8 mouse cellular contexts compared by ENCODE assay signal in the genomic region with DNA sequence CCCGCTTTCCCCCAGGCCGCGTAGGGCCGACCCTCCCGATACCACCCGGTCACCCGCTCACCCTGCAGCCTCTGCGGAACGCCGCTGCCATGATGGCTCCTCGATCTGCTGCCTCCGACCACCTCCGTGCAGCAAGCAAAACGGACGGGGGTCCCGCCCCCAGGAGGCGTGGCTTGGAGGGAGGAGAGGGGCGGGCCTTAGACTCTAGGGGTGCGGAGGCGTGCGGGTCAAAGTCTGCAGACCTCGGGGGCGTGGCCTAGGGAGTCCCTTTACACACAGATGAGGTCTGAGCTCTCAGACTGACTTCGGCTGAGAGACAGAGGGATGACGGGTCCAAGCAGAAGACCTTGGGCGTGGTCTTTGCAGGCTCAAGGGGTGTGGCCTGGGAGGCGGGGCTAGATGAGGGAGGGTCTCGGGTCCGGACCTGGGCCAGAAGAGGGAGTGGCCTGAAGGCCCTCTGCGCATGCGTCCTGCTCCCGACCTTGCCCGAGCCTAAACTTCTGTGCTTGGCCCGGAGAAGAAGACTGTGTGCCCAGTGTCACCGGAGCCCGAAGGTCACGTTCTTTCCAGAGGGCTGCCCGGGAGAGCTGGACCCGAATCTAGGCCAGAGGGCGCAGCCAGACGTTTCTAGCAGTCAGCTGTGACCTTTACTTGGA. TPM values are rescaled to one million over a fixed set of nuclear protein-coding genes. Genes with fewer than 3 reads are reported as not detected.
DNase-seq lines count a peak whose midpoint lies in the region; ATAC-seq and TF ChIP-seq lines count a peak whose summit lies in the region.

Gene Acadm (minus strand): TSS at position 298 of the 656 bp plus-strand sequence.

- peak within 1 kb of the TSS; percentile 76 for H3K4me3 ChIP-seq in forebrain, embryonic 15.5 days
- H3K4me3 ChIP-seq in lung, adult 2 months (replicated peaks; ENCODE audit: extremely low read depth, low read depth, low read length) = peak within 1 kb of the TSS; percentile 73

- ATAC-seq in forebrain, embryonic 15.5 days (replicated peaks) = peak; percentile 96
- peak; percentile 94 for ATAC-seq in neutrophil, adult 5-6 weeks (ENCODE audit: extremely low read depth, insufficient number of reproducible peaks, low FRiP score, poor library complexity, severe bottlenecking)

- under 1% methylated on average over 41 of the region's 41 CpGs for WGBS in forebrain, embryonic 15.5 days
- WGBS in lung, adult 2 months = under 1% methylated on average over 41 of the region's 41 CpGs

- H3K4me1 ChIP-seq in forebrain, embryonic 15.5 days = peaks cover 20% of the 10 kb centered on the region
- peaks cover 3% of the 10 kb centered on the region for H3K4me1 ChIP-seq in lung, adult 2 months (ENCODE audit: control insufficient read depth, insufficient read depth, low read length)

- H3K4me2 ChIP-seq in forebrain, embryonic 15.5 days (replicated peaks) = peak within 1 kb of the TSS; percentile 72

- peak within 1 kb of the TSS; percentile 69 for H3K9ac ChIP-seq in forebrain, embryonic 15.5 days (replicated peaks)

- peak; percentile 80; the same call in 1 of the 2 replicates for TF ChIP-seq POLR2A in lung, adult 2 months (IDR thresholded peaks at IDR 0.05; ENCODE audit: borderline replicate concordance, extremely low read depth, low read depth, low read length)

- H3K9me3 ChIP-seq in forebrain, embryonic 15.5 days = no peaks in the 10 kb centered on the region

- no peak for TF ChIP-seq CTCF in lung, adult 2 months (IDR thresholded peaks at IDR 0.05; ENCODE audit: insufficient read depth, low read length)

- DNase-seq in ES-CJ7 (ENCODE audit: low read depth, low spot score) = peak; percentile 100
- DNase-seq in cerebellum, adult 11 months = peak; percentile 96
- DNase-seq in heart, postnatal 25 days (ENCODE audit: low spot score) = peak; percentile 97
- DNase-seq in layer of hippocampus, adult 18-20 months (ENCODE audit: low spot score in 2 of 2) = peak; percentile 89 to 95
- DNase-seq in lung, adult 2 months = peak; percentile 98
- DNase-seq in thymus, adult 18-20 months = peak; percentile 96 to 98

- H3K36me3 ChIP-seq in forebrain, embryonic 15.5 days = no peaks in the 10 kb centered on the region

- no peaks in the 10 kb centered on the region for H3K27me3 ChIP-seq in forebrain, embryonic 15.5 days

- H3K27ac ChIP-seq in forebrain, embryonic 15.5 days (replicated peaks) = peak within 1 kb of the TSS; percentile 70

- intact Hi-C loops in heart, postnatal 25 days (cut with DNase I) = no loop called here

RNA-seq across cellular contexts. Expression of gene Acadm, which starts in this region (rescaled TPM):
- polyA plus RNA-seq in forebrain, embryonic 15.5 days (2015; fragmentation: Nextera tagmentation; extraction: Ambion mirVana) = 38.9 and 41.4 TPM in 2 replicates
- total RNA-seq in heart, postnatal 25 days (2021) = 1,000 to 10,000 TPM; 1,031 to 1,101 TPM
- 10 to 100 TPM; 51.1 to 56.1 TPM for total RNA-seq in layer of hippocampus, adult 18-20 months (2021)
- polyA plus RNA-seq in lung, adult 2 months (2012; rRNA removed) = 27.1 and 62.3 TPM in 2 replicates
- 157 and 170 TPM in 2 replicates for total RNA-seq in neutrophil, adult 5-6 weeks (2017)

Comparison
In these comparisons a context has a peak if more than half of its experiments do, and no peak if none do; other contexts are left out.
1. Peak in every context shown above with its lines: DNase-seq, ATAC-seq, H3K4me3 ChIP-seq and H3K27ac ChIP-seq.